Mouse (Mus musculus): ENCODE data around the gene Tpcn1. TPM values are rescaled to one million over a fixed set of nuclear protein-coding genes. Genes with fewer than 3 reads are reported as not detected.

The Tpcn1 gene
- total RNA-seq, 2 experiments from 2014 or later, result 53.1 to 60.4 TPM

Other genes with a start within 250 kb of the Tpcn1 start
- not detected for gene Lhx5, start 157.0 kb downstream of the Tpcn1 start, total RNA-seq (2021)
- 10 to 100 TPM; 33.5 to 38.3 TPM for gene Sdsl, start 115.9 kb downstream of the Tpcn1 start, total RNA-seq (2021)
- 10 to 100 TPM in 1 of 2 experiments, 1 to 10 TPM in 1; 2.5 to 20.1 TPM for gene Sds, start 112.1 kb downstream of the Tpcn1 start, total RNA-seq (2021)
- 10 to 100 TPM; 61.8 to 64.4 TPM for gene Plbd2, start 85.0 kb downstream of the Tpcn1 start, total RNA-seq (2021)
- 10 to 100 TPM; 35.2 to 39.3 TPM for gene Slc8b1, start 77.5 kb downstream of the Tpcn1 start, total RNA-seq (2021)
- gene Iqcd, start 343 bp upstream of the Tpcn1 start, total RNA-seq (2021), result under 1 TPM; 0.42 to 0.51 TPM
- gene Rita1, start 23.9 kb upstream of the Tpcn1 start, total RNA-seq (2021), result 10 to 100 TPM; 12.9 to 17.4 TPM
- 10 to 100 TPM; 36.0 to 36.1 TPM for gene Ddx54, start 24.1 kb upstream of the Tpcn1 start, total RNA-seq (2021)
- gene Cfap73, start 45.6 kb upstream of the Tpcn1 start, total RNA-seq (2021), result under 1 TPM in 1 of 2 experiments, not detected in 1; 0.42 TPM
- gene Rasal1, start 60.1 kb upstream of the Tpcn1 start, total RNA-seq (2021), result 1 to 10 TPM; 6.9 to 8.9 TPM
- 1 to 10 TPM; 7.4 to 9.2 TPM for gene Dtx1, start 123.3 kb upstream of the Tpcn1 start, total RNA-seq (2021)
- under 1 TPM; 0.09 to 0.24 TPM for gene Oas2, start 161.2 kb upstream of the Tpcn1 start, total RNA-seq (2021)
- gene Oas3, start 189.0 kb upstream of the Tpcn1 start, total RNA-seq (2021), result under 1 TPM; 0.15 to 0.21 TPM
- not detected for gene Oas1e, start 206.9 kb upstream of the Tpcn1 start, total RNA-seq (2021)
- gene Oas1c, start 223.8 kb upstream of the Tpcn1 start, total RNA-seq (2021), result 1 to 10 TPM; 1.0 to 1.1 TPM